Mouse (Mus musculus): ENCODE results near the gene Rapgef1.

- TF ChIP-seq CTCF (IDR thresholded peaks at IDR 0.05; ENCODE audit: low read depth, low read length) (no peak), TAL1 (conservative IDR thresholded peaks at IDR 0.05; ENCODE audit: low read depth, low read length) (no peak), GATA1 (IDR thresholded peaks at IDR 0.05; ENCODE audit: borderline replicate concordance, low read length) (no peak), GATA2 (IDR thresholded peaks at IDR 0.05; ENCODE audit: borderline replicate concordance, low read depth, low read length) (no peak), POLR2AphosphoS5 (IDR thresholded peaks at IDR 0.05; ENCODE audit: insufficient replicate concordance, low read depth, low read length) (no peak)
Measured at GRCm38 (mm10) chr2:29629311-29629710, 9.8 kb downstream of the Rapgef1 start.

Data from G1E (cell line).